Mouse (Mus musculus): ENCODE data around the gene Trim65. TPM values are rescaled to one million over a fixed set of nuclear protein-coding genes. Genes with fewer than 3 reads are reported as not detected.
A peak's percentile ranks its signal among the peaks of the same experiment; 100 is the strongest.

Gene Trim65
- polyA plus RNA-seq (2012; ENCODE audit: insufficient read depth, insufficient read length, missing spikeins), result 22.4 and 23.4 TPM in 2 replicates

DNA sequence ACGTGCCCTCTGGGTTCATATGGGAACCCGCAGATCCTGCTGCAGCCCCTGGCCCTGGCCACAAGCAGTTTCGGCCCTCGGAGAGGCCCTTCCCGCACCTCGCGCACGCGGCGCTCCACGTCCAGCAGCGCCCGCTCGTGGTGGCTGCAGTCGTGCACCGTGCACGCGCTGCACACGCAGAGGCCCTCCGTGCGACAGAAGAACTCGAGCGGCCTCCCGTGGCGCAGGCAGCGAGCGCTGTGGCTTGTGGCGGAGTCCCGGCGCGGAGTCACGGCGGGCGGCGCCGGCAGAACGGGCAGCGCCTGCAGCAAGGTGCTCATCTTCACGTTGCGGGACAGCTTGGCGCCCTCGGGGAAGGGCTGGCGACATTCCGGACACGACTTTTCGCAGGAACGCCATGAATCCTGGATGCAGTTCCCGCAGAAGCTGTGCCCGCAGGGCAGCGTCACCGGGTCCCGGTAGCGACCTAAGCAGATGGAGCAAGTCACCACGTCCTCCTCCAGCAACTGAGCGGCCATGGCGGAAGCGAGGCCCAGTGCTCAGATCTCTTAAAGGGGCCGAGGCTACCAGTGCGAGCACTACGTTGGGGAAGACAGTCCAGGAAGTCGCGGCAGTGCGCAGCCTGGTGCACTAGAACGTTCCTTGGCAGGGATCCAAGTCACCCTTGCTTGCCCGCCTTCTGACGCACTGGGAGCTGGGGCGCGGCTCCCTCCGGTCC is at the start of gene Trim65:
Gene Trim65 (minus strand): TSS at position 641 of the 718 bp plus-strand sequence.
- TF ChIP-seq CTCF (IDR thresholded peaks at IDR 0.05; ENCODE audit: low read depth, low read length), result peak; percentile 52; the same call in 1 of the 2 replicates
- TF ChIP-seq POLR2A (IDR thresholded peaks at IDR 0.05; ENCODE audit: borderline replicate concordance, low read depth, low read length), result no peak
- Histone ChIP-seq H3K27ac (ENCODE audit: insufficient read depth, low read depth, low read length) (peak within 1 kb of the TSS; percentile 89), H3K4me1 (ENCODE audit: control insufficient read depth, insufficient read depth, low read length) (peaks cover 23% of the 10 kb centered on the region), H3K4me3 (ENCODE audit: insufficient read depth, low read length) (peak within 1 kb of the TSS; percentile 65)

DNA sequence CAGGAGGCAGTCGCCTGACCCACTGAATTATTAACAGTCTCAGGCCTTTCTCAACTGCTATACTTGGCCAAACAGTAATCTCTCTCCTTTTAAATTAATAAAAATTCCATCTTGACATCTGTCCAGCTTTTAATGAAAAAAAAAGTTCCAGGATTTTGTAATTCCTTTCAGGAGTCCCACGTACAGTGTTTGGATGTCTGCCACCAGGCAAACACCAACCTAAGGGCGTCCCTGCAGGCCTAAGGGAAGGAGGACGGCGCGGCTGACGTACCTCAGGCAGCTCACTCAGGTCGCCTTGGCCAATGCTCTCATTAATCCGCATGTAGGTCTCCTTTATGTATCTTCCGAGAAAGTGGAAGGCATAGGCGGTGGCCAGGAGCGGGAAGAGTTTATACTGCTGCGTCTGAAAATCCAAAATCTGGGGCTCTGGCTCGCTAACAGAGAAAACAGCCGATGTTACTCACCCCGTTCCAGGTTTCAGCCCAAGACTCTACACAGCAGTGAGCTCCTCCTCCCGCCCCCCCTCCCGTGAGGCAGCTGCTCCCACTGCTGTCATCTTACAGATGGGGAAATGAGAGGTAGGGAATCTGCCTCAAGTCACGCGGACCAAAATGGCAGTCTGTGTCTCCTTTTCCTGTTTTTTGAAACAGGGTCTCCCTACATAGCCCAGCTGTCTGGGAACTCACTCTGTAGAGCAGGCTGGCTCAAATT is 47.6 kb upstream of the Trim65 start:
- Histone ChIP-seq H3K4me3 (ENCODE audit: insufficient read depth, low read length) (no peak overlapping the region), H3K27ac (ENCODE audit: insufficient read depth, low read depth, low read length) (no peak overlapping the region), H3K4me1 (ENCODE audit: control insufficient read depth, insufficient read depth, low read length) (no peaks in the 10 kb centered on the region)
- TF ChIP-seq CTCF (IDR thresholded peaks at IDR 0.05; ENCODE audit: low read depth, low read length) (no peak), POLR2A (IDR thresholded peaks at IDR 0.05; ENCODE audit: borderline replicate concordance, low read depth, low read length) (no peak)

DNA sequence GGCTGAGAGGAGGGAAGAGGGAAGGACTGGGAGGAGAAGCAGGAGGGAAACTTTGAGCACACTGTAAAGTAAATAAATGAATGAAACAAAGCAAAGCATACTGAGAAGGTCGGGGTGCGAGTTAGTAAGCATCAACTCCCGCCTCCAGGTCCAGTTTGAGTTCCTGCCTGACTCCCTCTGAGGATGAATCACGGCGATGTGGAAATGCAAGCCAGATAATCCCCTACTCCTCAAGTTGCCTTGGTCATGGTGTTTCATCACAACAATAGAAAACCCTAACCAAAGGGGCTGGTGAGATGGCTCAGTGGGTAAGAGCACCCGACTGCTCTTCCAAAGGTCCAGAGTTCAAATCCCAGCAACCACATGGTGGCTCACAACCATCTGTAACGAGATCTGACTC is 45.1 kb upstream of the Trim65 start:
- no peak for TF ChIP-seq CTCF (IDR thresholded peaks at IDR 0.05; ENCODE audit: low read depth, low read length)
- TF ChIP-seq POLR2A (IDR thresholded peaks at IDR 0.05; ENCODE audit: borderline replicate concordance, low read depth, low read length), result no peak
- Histone ChIP-seq H3K4me1 (ENCODE audit: control insufficient read depth, insufficient read depth, low read length) (peaks cover 1% of the 10 kb centered on the region), H3K4me3 (ENCODE audit: insufficient read depth, low read length) (no peak overlapping the region), H3K27ac (ENCODE audit: insufficient read depth, low read depth, low read length) (no peak overlapping the region)

DNA sequence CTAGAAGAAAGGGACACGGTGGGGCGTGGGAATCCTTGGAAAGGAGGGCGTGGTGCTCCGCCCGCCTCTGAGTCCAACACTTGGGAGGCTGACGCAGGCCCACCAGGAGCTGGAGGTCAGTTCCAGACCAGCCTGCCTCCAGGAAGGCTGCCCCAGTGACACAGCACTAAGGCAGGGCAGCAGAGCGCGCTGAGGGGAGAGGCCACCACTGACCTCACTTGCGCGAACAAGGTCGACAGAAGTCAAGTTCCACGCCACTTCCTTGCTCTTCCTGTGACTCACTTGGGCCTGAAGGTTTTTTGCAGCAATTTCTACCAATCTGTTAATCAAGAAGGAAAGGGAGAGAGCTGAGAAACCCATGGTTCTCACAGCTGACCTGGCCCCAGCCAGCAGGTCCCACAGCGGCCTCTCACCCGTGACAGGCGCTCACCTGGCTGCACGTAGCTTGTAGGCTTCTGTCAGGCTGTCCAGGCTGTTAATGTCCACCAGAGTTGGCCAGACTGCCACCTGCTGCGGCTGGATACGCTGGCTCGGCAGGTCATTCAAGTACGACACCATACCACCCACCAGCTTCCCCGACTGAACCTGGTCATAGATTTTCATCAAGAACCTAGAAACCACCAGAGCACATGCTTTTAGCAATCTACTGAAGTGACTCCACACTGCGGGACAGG is 44.0 kb upstream of the Trim65 start:
- Histone ChIP-seq H3K4me3 (ENCODE audit: insufficient read depth, low read length) (no peak overlapping the region), H3K27ac (ENCODE audit: insufficient read depth, low read depth, low read length) (no peak overlapping the region), H3K4me1 (ENCODE audit: control insufficient read depth, insufficient read depth, low read length) (peaks cover 10% of the 10 kb centered on the region)
- TF ChIP-seq CTCF (IDR thresholded peaks at IDR 0.05; ENCODE audit: low read depth, low read length), result no peak
- TF ChIP-seq POLR2A (IDR thresholded peaks at IDR 0.05; ENCODE audit: borderline replicate concordance, low read depth, low read length), result no peak

DNA sequence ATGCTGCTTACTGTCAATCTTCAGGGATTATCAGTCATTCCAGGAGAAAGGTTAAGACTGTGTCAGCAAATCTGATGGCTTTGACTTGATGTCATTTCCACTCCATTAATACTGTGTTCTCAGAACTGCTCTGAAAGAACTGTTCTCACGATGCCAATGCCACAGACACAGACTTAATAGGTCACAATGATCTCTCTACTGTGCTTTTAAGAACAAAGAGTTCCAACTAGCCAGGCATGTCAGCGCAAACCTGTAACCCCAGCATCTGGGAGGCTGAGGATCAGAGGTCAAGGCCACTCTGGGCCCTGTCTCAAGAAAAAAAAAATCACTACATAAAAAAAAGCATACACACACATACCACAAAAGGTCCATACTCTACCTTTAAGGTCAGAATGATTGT is 41.0 kb upstream of the Trim65 start:
- Histone ChIP-seq H3K4me1 (ENCODE audit: control insufficient read depth, insufficient read depth, low read length) (peaks cover 16% of the 10 kb centered on the region), H3K27ac (ENCODE audit: insufficient read depth, low read depth, low read length) (no peak overlapping the region), H3K4me3 (ENCODE audit: insufficient read depth, low read length) (no peak overlapping the region)
- TF ChIP-seq POLR2A (IDR thresholded peaks at IDR 0.05; ENCODE audit: borderline replicate concordance, low read depth, low read length), result no peak
- TF ChIP-seq CTCF (IDR thresholded peaks at IDR 0.05; ENCODE audit: low read depth, low read length), result no peak

DNA sequence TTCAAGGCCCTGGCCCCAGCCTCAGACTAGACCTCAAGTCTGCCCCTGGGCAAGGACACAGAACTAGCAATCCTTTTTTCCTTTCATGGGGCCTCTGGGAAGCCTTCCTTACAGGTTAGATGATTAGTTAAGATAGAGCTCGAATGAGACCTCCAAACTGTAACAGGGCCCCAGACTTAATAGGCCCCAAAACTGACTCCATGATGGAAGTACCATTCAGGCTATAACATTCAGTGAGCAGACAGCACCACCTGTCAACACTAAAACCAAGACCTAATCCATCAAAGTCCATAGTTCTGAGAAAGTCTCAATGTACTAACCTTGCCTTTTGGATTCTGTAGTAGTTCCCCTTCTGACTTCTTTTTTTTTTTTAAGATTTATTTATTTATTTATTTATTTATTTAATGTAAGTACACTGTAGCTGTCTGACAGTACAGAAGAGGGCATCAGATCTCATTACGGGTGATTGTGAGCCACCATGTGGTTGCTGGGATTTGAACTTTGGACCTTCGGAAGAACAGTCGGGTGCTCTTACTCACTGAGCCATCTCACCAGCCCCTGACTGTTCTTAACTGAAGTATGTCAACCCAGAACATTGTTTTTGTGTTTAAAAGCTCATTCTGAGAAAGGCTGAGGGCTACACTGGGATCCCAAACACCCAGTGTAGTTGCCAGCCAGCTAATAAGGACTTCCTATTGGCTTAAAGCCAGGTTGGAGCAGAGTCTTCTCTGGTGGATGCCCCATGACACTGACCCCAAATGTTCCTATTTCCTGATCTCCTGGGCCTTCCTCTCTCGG is 39.3 kb upstream of the Trim65 start:
- TF ChIP-seq CTCF (IDR thresholded peaks at IDR 0.05; ENCODE audit: low read depth, low read length) (no peak), POLR2A (IDR thresholded peaks at IDR 0.05; ENCODE audit: borderline replicate concordance, low read depth, low read length) (no peak)
- H3K27ac ChIP-seq (ENCODE audit: insufficient read depth, low read depth, low read length), result no peak overlapping the region
- H3K4me3 ChIP-seq (ENCODE audit: insufficient read depth, low read length), result no peak overlapping the region
- peaks cover 17% of the 10 kb centered on the region for H3K4me1 ChIP-seq (ENCODE audit: control insufficient read depth, insufficient read depth, low read length)

DNA sequence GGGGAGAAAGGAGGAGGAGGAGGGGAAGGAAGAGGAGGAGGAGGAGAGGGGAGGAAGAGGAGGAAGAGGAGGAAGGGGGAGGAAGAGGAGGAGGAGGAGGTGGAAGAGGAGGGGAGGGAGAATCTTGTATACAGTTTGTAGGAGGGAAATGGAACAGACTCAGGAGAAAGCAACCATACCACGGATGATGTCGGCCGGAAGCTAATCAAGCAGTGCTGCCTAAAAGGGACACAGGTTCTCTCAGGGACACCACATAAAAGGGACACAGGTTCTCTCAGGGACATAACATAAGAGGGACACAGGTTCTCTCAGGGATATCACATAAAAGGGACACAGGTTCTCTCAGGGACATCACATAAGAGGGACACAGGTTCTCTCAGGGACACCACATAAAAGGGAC is 38.3 kb upstream of the Trim65 start:
- Histone ChIP-seq H3K4me3 (ENCODE audit: insufficient read depth, low read length) (no peak overlapping the region), H3K27ac (ENCODE audit: insufficient read depth, low read depth, low read length) (no peak overlapping the region), H3K4me1 (ENCODE audit: control insufficient read depth, insufficient read depth, low read length) (peaks cover 17% of the 10 kb centered on the region)
- TF ChIP-seq POLR2A (IDR thresholded peaks at IDR 0.05; ENCODE audit: borderline replicate concordance, low read depth, low read length) (no peak), CTCF (IDR thresholded peaks at IDR 0.05; ENCODE audit: low read depth, low read length) (no peak)

DNA sequence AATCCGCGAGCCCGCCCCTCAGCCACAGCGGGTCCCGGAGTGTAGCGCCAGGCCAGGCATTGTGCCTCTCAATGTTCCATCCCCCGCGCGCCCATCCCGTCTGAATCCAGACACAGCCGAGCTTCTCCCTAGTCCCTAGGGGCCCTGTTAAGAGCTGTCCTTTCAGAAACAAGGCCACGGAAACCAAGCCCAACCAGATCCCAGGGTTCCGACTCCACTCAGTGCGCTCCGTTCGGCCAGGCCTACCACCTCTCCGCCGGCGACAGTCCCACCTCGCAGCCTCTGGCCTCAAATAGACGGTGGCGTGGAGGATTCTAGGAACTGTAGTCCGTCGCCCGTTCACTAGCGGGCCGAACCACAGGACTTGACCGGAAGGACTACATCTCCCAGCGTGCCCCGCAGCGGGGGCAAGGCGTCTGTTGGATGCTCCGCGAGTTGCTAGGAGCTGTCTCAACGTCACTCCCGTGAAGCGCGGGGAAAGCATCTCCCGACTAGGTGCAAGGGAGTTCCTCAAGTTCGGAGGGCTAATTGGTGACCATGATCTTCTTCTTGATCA is 37.0 kb upstream of the Trim65 start, which contains the start of gene Fbf1:
Gene Fbf1 (minus strand): TSS at position 283 of the 556 bp plus-strand sequence.
- Histone ChIP-seq H3K4me3 (ENCODE audit: insufficient read depth, low read length) (peak within 1 kb of the TSS; percentile 73), H3K27ac (ENCODE audit: insufficient read depth, low read depth, low read length) (no peak within 1 kb of the TSS), H3K4me1 (ENCODE audit: control insufficient read depth, insufficient read depth, low read length) (peaks cover 17% of the 10 kb centered on the region)
- TF ChIP-seq POLR2A (IDR thresholded peaks at IDR 0.05; ENCODE audit: borderline replicate concordance, low read depth, low read length), result no peak
- TF ChIP-seq CTCF (IDR thresholded peaks at IDR 0.05; ENCODE audit: low read depth, low read length), result no peak

DNA sequence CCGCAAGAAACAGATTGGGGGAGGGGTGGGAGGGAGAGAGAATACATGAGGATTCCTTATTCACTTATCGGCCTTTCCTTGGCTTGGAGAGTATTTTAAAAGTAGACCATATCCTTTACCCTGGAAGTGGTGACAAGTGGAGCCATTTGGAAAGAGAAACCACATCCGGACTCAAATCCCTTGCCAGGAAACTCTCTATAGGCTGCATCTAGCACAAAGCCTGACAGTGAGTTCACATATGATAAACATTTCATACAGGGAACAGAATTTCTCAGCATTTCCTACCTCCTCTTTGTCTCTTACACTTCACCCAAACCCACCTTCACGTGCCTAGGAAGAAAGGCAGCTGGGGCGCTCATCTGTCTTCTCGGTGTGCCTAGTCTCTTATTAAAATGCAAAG is 36.3 kb upstream of the Trim65 start:
- no peak overlapping the region for H3K27ac ChIP-seq (ENCODE audit: insufficient read depth, low read depth, low read length)
- H3K4me1 ChIP-seq (ENCODE audit: control insufficient read depth, insufficient read depth, low read length), result peaks cover 17% of the 10 kb centered on the region
- TF ChIP-seq POLR2A (IDR thresholded peaks at IDR 0.05; ENCODE audit: borderline replicate concordance, low read depth, low read length) (no peak), CTCF (IDR thresholded peaks at IDR 0.05; ENCODE audit: low read depth, low read length) (no peak)
- peak overlapping the region; percentile 73 for H3K4me3 ChIP-seq (ENCODE audit: insufficient read depth, low read length)
